Mouse (Mus musculus) neutrophil, adult 5-6 weeks (primary cell): Measurements from ENCODE around the gene Svs5. TPM values are rescaled to one million over a fixed set of nuclear protein-coding genes. Genes with fewer than 3 reads are reported as not detected.
"Not testable (repeated sequence)": the region's sequence is repeated elsewhere in the genome, so short reads cannot be mapped to it uniquely, and the experiment has no call there.

Experiments
- ATAC-seq: fragments of 151-379, 151-347 bp; 2 replicates; pipeline ENCODE4 v1.8.0; 2017; ENCODE audit warnings: mild to moderate bottlenecking, moderate TSS enrichment; ENCODE audit not compliant: insufficient number of reproducible peaks, poor library complexity, low FRiP score, severe bottlenecking; ENCODE audit errors: extremely low read depth
- total RNA-seq: library from RNA; stranded (forward); fragments of 200-1000 nt; gene quantifications from 2 replicates; pipeline ENCODE4 v1.2.3, GENCODE M21; 2017

Gene Svs5
- total RNA-seq, result not detected in 2 replicates

GRCm38 (mm10) chr2:164332440-164332839, at the start of gene Svs5:
Gene Svs5, plus strand, starts transcription at chr2:164332740.
- not testable (repeated sequence) for ATAC-seq

- ATAC-seq, result not testable (repeated sequence)
Observed at GRCm38 (mm10) chr2:164288968-164289367, 43.6 kb upstream of the Svs5 start, which contains the start of gene Svs3a. Gene Svs3a, plus strand, starts transcription at chr2:164289268.

DNA sequence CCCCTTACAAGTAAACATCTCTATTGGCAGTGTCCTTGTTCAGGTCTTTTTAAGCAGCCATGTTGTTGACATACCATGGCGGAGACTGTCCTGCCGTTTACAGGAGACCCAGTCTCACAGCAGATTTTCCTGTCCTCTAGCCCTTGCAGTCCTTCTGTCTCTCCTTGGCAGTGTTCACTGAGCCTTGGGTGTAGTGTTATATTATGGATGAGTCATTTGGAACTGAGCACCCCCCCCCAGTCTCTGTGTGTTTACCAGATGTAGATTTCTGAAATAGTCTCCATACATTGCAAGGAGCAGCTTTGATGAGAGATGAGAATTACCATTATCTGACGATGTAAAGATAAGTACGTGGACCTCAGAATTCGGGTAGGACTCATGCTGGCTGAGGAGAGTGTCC, 19.9 kb upstream of the Svs5 start:
- ATAC-seq, result no peak

DNA sequence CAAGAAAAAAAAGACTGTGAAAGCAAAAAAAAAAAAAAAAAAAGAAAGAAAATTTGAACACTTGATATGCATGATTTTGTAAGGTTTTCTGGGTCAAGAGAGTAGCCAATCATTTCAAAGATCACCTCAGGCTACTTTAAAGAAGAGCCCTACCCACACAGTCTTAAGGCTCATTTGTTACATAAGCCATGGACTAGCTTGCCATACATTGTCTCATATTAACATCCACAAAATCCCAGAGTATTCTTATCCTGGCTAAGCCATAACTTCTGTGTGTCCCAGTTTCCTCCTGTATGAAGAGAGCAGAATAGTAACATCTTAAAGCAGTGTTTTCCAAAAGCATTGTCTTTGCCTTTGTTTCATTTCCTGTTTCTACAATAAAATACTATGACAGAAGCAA, 17.1 kb upstream of the Svs5 start:
- ATAC-seq, result not testable (repeated sequence)

DNA sequence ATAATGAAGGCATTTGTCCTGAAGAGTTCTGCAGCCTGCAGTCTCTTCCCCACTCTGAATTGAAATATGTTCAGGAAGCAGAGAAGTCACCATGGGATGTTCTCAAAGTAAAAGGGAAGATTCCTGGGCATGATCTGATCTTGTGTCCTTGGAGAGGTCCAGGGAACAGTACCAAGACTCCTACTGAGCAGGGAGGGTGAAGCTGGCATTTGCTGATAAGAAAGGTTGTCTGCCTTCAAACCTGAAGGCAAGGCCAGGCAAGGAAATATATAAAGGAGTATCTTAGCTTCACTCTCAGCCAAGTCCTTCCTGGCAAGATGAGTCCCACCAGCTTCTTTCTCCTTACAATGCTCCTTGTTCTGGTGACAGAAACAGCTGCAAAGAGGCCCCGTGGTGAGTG, 16.1 kb upstream of the Svs5 start, which contains the start of gene Svs6:
Svs6 (plus strand) TSS at position 301 of the 400 bp plus-strand sequence.
- ATAC-seq, result not testable (repeated sequence)

DNA sequence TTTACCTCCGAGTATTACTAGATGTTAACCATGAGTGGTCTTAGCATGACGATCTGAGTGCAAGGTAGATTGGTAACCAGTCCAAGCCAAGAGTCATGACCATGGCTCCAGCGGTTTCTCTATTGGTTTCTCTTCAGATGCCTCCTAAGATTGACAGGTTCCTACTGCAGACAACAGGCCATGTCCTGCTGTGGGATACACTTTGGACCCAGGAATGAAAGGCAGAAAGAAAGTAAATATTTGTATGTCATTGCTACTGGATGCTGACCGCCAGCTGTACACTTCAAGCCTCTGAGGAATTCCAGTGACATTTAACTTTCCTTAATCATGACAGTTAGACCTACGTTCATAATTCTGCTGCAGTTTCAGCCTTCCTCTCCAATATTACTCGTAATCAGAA, 11.6 kb upstream of the Svs5 start:
- ATAC-seq, result no peak

- not testable (repeated sequence) for ATAC-seq
Observed at GRCm38 (mm10) chr2:164343732-164344131, 11.2 kb downstream of the Svs5 start.

DNA sequence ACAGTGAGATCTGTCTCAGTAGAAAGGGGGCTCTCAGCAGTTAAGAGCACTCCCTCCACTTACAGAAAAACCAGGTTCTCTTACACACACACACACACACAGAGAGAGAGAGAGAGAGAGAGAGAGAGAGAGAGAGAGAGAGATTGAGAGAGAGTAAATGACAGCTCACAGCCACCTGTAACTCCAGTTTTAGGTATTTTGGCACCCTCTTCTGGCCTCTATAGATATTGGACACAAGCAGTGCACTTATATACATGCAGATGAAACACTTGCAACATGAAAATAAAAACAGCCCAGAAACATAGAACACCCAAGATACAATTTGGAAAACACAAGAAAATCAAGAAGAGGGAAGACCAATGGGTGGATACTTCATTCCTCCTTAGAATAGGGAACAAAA, 15.2 kb downstream of the Svs5 start:
- not testable (repeated sequence) for ATAC-seq

DNA sequence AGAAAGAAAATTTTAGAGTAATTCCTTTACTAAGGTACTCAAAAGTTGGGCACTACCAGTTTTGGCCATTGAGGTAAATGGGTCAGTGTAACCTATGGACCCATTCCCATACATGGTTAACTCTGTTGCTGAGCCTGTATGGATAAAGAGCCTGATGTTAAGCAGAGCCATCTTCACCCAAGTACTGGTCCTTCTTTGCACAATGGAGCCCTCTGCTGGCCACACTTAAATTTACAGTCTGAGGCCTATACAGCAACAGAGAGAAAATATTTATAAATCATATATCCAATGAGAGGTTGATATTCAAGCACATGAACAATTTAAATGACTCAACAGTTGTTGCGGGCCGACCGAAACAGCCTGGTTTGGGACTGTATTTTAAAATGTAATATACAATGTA, 16.4 kb downstream of the Svs5 start:
- peak; percentile 72; the same call in 1 of the 2 replicates for ATAC-seq

DNA sequence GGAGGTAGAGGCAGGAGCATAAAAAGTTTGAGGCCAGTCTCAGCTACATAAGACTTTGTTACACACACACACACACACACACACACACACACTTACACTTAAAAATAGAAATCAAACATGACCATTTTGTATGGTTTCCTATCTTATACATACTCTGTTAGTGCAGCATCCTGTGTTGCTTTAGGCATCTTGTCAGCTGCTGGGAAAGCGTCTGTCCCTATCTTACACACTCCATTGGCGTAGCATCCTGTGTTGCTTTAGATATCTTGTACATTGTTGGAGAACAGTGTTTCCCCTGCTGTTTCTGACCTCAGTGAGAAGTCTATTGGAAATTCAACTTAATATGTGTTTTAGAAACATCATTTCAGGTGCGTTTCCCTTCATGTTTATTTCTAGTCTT, 20.2 kb downstream of the Svs5 start:
- no peak for ATAC-seq

DNA sequence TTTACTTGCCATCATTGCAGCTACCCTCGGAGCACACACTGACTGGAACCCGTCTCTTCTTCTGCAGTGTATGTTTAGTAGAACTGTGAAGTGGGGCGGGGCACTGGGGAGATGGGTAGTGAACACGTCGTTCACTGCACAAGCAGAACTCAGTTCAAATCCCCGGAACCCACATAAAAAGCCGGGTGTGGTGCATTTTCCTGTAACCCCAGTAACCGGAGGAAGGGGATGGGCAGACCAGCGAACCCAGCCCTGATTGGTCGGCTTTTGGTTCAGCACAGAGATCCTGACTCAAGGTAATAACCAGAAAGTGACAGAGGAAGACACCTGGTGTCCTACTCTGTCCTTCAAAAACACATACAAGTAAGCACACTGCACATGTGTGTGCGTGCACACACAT, 20.8 kb downstream of the Svs5 start:
- ATAC-seq, result no peak

- ATAC-seq, result peak; percentile 92
Observed at GRCm38 (mm10) chr2:164356177-164356967, 23.8 kb downstream of the Svs5 start.

DNA sequence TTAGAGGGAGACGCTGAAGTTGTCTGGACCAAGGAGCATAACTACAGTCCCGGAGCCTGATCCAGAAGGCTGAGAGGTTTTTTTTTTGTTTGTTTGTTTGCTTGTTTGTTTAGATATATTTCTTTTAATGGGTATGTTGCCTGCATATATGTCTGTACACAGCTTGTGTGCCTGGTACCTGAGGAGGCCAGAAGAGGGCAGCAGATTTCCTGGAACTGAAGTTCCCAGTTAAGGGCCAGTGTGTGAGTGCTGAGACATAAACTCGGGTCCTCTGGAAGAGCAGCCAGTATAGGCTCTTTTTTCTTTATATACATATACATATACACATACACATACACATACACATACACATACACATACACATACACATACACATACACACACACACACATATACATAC, 25.8 kb downstream of the Svs5 start:
- ATAC-seq, result no peak

GRCm38 (mm10) chr2:164359031-164359430, 26.5 kb downstream of the Svs5 start:
- no peak for ATAC-seq

DNA sequence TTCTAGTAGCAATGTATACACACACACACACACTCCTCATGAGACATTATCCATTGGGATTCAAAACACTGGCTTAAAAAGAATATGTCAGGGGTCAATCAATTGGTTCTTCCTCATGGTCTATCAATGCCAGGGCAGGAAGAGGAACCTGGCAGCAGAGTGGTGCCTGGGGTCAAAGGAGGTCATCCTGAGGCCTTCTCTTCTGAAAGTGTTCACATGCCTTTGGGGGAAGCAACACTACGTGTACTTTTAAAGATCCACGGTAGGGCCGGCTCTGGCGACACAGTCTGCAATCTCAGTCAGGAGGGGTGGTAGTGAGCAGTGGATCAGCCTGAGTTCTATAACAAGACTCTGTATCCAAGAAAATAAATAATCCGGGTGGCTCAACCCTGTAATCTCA, 27.1 kb downstream of the Svs5 start:
- peak; percentile 22; the same call in 1 of the 2 replicates for ATAC-seq

- ATAC-seq, result 0 out of 2 replicates have a peak, but pooled peaks have one; percentile 24
Observed at GRCm38 (mm10) chr2:164360974-164361657, 28.6 kb downstream of the Svs5 start.

DNA sequence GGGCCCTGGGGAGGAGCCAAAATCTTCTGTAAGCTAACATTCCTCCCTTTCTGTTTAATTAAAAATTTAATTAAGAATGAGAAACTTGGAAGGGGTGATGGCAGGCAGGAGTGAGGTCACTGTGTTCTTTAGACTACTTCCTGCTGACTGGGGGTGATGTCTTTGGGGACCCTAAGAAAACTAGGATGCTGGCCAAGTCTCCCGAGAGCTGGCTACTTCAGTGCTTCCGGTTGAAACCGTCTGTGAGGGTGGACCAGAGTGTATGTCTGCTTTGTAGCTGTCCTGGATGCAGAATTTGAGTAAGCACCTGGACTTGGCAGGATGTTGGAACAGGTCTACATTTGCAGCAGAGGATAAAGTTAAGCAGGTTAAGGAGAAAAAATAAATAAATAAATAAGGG, 34.4 kb downstream of the Svs5 start:
- ATAC-seq, result no peak

- no peak for ATAC-seq
Observed at GRCm38 (mm10) chr2:164368620-164369105, 36.1 kb downstream of the Svs5 start.

GRCm38 (mm10) chr2:164371371-164371770, 38.8 kb downstream of the Svs5 start:
- no peak for ATAC-seq
